Mouse (Mus musculus) splenic B cell, adult 2 months (primary cell): Measurements from ENCODE around the gene Sod1.
A peak's percentile ranks its signal among the peaks of the same experiment; 100 is the strongest.

Experiments used
- DNase-seq: peaks from one replicate; pipeline ENCODE4 v3.0.0-alpha.2; 2011; ENCODE audit warnings: low read depth, low spot score
- H3K27me3 ChIP-seq: 2 replicates; pipeline ENCODE4 v1.6.1; 2012; ENCODE audit warnings: mild to moderate bottlenecking, low read length, moderate library complexity, mixed read lengths; ENCODE audit not compliant: control insufficient read depth, poor library complexity, insufficient read depth, severe bottlenecking
- H3K36me3 ChIP-seq: 2 replicates; pipeline ENCODE4 v1.6.1; 2012; ENCODE audit warnings: mild to moderate bottlenecking, low read length, moderate library complexity, mixed read lengths; ENCODE audit not compliant: control insufficient read depth, poor library complexity, insufficient read depth, severe bottlenecking

The Sod1 gene

GRCm38 (mm10) chr16:90220026-90220891, at the start of gene Sod1:
Gene Sod1, plus strand, starts transcription at chr16:90220754.
- Histone ChIP-seq H3K27me3 (no peaks in the 10 kb centered on the region), H3K36me3 (0 out of 2 replicates have a peak, but pooled peaks cover 2% of the 10 kb centered on the region)
- peak; percentile 96 for DNase-seq

GRCm38 (mm10) chr16:90171416-90171815, 49.1 kb upstream of the Sod1 start:
- Histone ChIP-seq H3K27me3 (no peaks in the 10 kb centered on the region), H3K36me3 (no peaks in the 10 kb centered on the region)
- DNase-seq = no peak

- DNase-seq = no peak
- Histone ChIP-seq H3K36me3 (no peaks in the 10 kb centered on the region), H3K27me3 (no peaks in the 10 kb centered on the region)
These were observed 44.1 kb upstream of the Sod1 start for GRCm38 (mm10) chr16:90176472-90176871.

GRCm38 (mm10) chr16:90177425-90177824, 43.1 kb upstream of the Sod1 start:
- H3K27me3 ChIP-seq = no peaks in the 10 kb centered on the region
- DNase-seq = peak; percentile 71
- no peaks in the 10 kb centered on the region for H3K36me3 ChIP-seq

- DNase-seq = no peak
- no peaks in the 10 kb centered on the region for H3K27me3 ChIP-seq
- no peaks in the 10 kb centered on the region for H3K36me3 ChIP-seq
These were observed 42.1 kb upstream of the Sod1 start for GRCm38 (mm10) chr16:90178404-90178803.

- H3K27me3 ChIP-seq = no peaks in the 10 kb centered on the region
- no peak for DNase-seq
These were observed 40.7 kb upstream of the Sod1 start for GRCm38 (mm10) chr16:90179892-90180291.

GRCm38 (mm10) chr16:90180975-90181374, 39.6 kb upstream of the Sod1 start:
- no peaks in the 10 kb centered on the region for H3K27me3 ChIP-seq
- no peak for DNase-seq
- no peaks in the 10 kb centered on the region for H3K36me3 ChIP-seq

More at GRCm38 (mm10) chr16:90179892-90180291, 40.7 kb upstream of the Sod1 start:
- no peaks in the 10 kb centered on the region for H3K36me3 ChIP-seq

- no peak for DNase-seq
- no peaks in the 10 kb centered on the region for H3K36me3 ChIP-seq
- H3K27me3 ChIP-seq = no peaks in the 10 kb centered on the region
These were observed 38.9 kb upstream of the Sod1 start for GRCm38 (mm10) chr16:90181673-90182072.

GRCm38 (mm10) chr16:90184135-90184534, 36.4 kb upstream of the Sod1 start:
- no peak for DNase-seq
- Histone ChIP-seq H3K36me3 (no peaks in the 10 kb centered on the region), H3K27me3 (no peaks in the 10 kb centered on the region)

- no peaks in the 10 kb centered on the region for H3K36me3 ChIP-seq
- no peaks in the 10 kb centered on the region for H3K27me3 ChIP-seq
- DNase-seq = peak; percentile 81
These were observed 34.5 kb upstream of the Sod1 start for GRCm38 (mm10) chr16:90185928-90186588.

GRCm38 (mm10) chr16:90187453-90187852, 33.1 kb upstream of the Sod1 start:
- no peaks in the 10 kb centered on the region for H3K36me3 ChIP-seq
- peak; percentile 19 for DNase-seq
- no peaks in the 10 kb centered on the region for H3K27me3 ChIP-seq

GRCm38 (mm10) chr16:90191289-90191688, 29.3 kb upstream of the Sod1 start:
- Histone ChIP-seq H3K27me3 (no peaks in the 10 kb centered on the region), H3K36me3 (no peaks in the 10 kb centered on the region)
- DNase-seq = no peak

GRCm38 (mm10) chr16:90193719-90194118, 26.8 kb upstream of the Sod1 start:
- DNase-seq = no peak
- Histone ChIP-seq H3K27me3 (no peaks in the 10 kb centered on the region), H3K36me3 (no peaks in the 10 kb centered on the region)

GRCm38 (mm10) chr16:90196688-90197240, 23.8 kb upstream of the Sod1 start:
- DNase-seq = no peak
- no peaks in the 10 kb centered on the region for H3K36me3 ChIP-seq

GRCm38 (mm10) chr16:90197337-90197973, 23.1 kb upstream of the Sod1 start:
- peak; percentile 64 for DNase-seq
- Histone ChIP-seq H3K27me3 (no peaks in the 10 kb centered on the region), H3K36me3 (no peaks in the 10 kb centered on the region)

More at GRCm38 (mm10) chr16:90196688-90197240, 23.8 kb upstream of the Sod1 start:
- no peaks in the 10 kb centered on the region for H3K27me3 ChIP-seq
